Mouse (Mus musculus): ENCODE data around the gene Hdac4.

The Hdac4 gene

DNA sequence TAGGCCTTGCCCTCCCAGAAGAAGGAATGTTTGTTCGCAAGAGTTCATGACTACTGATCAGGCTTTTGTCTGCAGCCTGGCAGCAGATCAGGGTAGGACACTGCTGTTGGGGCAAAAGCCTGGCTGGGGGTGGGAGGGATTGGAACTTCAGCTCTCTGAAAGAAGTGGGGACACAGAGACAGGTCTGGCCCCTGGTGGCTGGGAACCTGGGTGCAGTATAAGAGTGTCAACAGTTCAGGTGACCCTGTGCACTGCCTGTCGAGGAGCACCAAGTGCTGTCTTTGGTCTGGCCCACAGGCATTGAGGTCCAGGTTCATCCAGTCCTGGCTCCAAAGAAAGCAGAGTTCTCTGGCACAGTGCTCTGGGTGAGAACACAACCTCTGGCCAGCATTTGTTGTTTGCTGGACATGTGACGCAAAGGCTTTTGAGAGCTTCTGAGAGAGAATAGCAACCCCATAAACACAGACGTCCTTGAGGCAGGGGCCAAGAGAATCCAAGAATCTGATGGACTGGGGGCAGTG lies 95.1 kb downstream of the Hdac4 start:
- DNase-seq (ENCODE audit: low read depth) = no peak

DNA sequence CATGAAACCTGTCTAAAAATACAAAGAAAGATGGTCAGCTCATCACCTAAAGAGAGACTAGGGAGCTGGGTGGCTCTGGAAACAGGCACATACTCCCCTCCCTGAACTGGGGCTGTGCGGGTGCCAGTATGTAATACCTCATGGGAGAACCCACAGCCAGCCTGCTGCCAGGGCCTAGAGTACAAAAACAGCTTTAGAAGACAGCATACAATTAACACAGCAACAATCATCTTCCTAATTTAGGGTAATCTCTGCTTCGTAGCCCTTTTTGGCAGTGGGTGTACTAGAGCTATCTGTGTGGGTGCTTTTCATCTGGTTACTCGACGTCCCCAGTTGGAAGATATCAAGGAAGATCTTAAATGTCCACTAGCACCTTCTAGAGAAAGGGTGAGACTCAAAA lies 95.5 kb downstream of the Hdac4 start:
- DNase-seq (ENCODE audit: low read depth) = no peak

DNA sequence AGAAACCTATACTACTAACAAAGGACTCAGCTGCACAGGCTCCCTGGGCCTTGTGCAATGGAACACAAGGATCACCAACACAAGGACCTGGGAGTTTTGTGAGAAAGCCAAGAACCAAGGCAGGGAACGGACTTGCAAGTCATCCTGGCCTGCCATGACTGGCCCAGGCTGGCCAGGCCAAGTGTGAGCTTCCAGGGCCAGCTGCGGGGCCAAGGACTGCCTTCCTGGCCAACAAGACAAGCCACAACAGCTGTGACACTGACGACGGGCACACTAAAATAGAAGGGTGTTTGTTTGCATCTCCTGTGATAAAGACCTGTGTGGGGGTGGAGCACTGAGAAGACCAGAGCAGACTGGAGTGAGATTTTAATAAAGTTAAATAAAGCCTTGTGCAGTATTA lies 96.0 kb downstream of the Hdac4 start:
- no peak for DNase-seq (ENCODE audit: low read depth)

DNA sequence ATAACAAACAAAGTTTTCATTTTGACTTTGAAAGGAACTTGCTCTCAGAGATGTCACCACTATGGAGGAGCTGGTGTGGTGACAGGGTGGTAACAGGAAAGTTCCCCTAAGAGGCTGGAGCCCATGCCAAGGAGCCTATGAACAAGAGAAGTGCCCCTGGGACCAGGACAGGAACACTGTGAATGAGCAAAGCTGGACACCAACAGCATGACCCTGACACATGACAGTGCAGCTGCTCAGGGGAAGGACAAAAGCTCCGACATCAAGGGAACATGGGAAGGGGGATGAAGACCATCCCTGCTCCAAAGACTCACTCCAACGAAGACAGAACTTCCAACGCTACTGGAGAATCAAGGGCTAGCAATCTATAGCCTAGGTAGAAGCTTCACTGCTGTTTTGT lies 97.0 kb downstream of the Hdac4 start:
- DNase-seq (ENCODE audit: low read depth) = no peak

DNA sequence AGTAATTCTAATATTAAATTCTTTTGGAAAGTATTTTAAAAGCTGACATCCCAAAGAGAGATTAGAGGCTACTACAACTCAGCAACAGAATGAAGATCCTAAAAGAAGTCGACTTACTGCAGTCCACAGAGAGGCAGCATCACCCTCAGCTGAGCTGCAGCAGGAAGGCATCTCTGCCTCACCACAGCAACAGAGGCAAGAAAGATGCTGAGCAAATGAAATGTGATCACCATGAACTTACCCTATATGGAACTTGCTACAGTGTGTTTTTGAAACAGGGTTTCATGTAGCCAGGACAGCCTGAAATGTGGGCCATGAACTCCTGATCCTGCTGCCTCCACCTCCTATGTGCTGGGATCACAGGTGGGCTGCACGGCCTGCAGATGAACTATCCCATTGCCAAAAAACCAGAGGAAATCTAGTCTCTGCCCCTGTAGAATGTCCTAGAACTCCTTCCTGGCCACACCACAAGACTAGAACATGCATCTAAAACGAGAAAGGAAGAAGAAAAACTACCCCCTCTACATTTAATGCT lies 98.4 kb downstream of the Hdac4 start:
- no peak for DNase-seq (ENCODE audit: low read depth)

DNA sequence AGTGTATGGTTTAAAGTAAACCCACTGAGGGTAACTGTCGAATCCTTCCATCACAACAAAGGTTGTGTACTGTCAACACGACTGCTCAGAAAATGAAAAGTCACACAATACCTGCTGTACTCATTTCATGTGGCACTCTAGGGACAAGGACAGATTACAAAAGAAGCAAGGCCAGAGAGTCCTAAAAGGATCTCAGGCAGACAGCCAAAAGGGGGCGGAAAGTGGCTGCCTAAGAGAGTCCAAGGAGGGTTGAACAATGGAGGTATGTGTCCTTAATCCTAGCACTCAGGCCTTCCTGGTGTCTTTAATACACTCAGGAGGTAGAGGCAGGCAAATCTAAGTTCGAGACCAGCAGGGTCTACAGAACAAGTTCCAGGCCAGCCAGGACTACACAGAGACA lies 103.2 kb downstream of the Hdac4 start:
- no peak for DNase-seq (ENCODE audit: low read depth)

DNA sequence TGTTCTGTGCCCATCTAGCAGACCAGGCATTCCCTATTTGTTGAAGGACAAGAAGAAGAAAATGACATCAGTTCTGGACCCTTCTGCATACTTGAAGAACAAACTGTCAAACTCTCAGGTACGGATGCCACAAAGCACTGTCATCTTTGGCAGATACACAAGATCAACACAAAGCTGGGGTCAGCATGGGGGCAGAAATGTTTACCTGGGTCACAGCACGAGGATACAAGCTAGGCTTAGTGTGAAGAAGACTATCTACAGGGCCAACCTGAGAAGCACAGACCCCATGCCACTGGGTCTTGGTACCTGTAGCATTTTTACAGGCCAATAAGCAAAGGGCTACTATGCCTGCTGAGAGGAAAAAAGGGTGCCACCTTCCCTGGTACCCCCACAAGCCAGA lies 107.7 kb downstream of the Hdac4 start:
- no peak for DNase-seq (ENCODE audit: low read depth)

DNA sequence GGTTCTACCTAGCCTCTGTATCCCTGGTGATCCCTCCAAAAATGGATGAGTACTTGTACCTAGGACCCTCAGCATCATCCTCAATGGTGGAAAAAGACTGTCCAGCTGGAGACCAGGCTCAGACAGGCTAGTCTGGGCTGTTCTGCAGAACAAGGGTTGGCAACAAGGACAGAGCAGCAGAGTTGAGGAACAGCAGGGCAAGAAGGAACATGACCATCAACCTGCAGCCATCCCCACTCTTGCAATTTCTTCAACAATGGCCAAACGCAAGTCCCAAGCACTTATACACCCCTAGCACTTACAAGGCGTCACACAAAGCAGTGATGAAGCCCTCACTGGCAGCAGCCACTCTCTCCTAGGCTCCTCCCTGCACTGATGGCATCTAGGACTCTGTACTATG lies 108.2 kb downstream of the Hdac4 start:
- no peak for DNase-seq (ENCODE audit: low read depth)

DNA sequence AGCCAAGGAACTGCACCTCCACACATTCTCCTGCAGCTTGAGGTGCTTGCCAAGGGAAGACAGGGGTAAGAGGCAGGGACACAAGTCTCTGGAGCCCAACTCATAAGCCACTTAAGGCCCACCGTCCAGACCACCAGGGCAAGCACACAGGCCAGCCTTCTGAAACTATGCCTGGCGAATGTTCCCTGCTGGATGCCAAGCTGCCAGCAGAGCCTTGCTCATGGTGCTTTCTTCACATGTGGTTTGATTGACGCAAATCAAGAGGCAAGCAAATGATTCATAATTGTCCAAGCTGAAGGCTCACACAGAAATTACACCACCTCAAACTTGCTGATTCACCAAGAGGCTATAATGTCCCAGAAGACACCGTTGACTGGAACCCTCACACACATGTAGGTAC lies 108.7 kb downstream of the Hdac4 start:
- DNase-seq (ENCODE audit: low read depth) = no peak

DNA sequence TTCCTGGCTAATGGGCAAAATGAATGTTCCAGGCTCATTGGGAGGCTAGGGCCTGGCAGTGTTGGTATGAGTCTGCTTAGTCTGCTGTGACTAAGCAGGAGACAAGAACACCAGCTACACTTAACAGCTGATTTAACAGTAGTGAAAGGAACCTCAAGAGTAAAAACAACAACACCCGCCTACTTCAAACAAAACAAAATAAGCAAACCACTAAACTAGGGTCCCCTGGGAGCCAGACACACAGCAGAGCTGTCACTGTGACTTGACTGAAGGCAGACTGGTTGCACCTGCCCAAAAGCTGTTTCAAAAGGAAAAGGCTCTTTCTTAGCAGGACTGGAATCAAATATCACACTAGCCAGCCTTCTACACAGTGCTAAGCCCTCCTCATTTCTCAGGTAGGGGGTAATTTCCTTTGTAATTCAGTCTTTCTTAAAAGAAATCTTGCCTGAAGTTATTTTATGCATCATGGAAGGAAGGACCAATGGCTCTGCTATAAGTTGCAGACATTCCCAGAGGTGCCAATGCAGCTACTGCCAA lies 109.2 kb downstream of the Hdac4 start:
- no peak for DNase-seq (ENCODE audit: low read depth)

DNA sequence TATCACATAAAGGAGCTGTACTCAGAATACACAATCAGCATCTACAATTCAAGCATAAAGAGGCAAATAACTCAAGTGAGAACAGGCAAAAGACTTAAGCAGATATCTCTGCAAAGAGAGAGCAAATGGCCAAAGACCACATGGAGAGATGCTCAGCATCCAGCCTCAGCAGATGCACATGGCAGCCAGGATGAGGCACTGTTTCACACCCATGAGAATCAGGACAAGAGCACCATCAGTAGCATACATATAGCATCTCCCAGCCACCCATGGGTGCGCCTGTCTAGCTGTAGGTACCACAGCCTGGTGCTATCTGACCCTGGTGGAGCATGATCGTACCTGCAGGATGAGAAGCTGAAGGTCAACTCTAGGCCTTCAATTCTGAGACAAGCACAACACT lies 110.8 kb downstream of the Hdac4 start:
- no peak for DNase-seq (ENCODE audit: low read depth)

DNA sequence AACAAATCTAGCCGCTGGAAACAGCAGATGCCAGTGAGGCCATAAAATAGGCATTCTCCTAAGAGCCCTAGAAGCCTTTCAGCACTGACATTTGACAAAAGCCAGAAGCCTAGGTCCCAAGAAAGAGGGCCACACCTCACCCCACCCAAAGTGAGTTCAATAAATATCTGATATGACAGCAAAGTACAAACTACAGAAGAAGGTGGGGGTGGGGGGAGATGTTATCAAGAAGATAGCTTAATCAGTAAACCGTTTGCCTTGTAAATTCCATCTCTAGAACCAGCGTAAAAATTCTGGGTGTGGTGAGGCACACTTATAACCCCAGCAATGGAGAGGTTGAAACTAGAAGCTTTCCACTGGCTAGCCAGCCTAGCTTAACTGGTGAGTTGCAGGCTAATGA lies 111.5 kb downstream of the Hdac4 start:
- DNase-seq (ENCODE audit: low read depth) = peak; percentile 16

DNA sequence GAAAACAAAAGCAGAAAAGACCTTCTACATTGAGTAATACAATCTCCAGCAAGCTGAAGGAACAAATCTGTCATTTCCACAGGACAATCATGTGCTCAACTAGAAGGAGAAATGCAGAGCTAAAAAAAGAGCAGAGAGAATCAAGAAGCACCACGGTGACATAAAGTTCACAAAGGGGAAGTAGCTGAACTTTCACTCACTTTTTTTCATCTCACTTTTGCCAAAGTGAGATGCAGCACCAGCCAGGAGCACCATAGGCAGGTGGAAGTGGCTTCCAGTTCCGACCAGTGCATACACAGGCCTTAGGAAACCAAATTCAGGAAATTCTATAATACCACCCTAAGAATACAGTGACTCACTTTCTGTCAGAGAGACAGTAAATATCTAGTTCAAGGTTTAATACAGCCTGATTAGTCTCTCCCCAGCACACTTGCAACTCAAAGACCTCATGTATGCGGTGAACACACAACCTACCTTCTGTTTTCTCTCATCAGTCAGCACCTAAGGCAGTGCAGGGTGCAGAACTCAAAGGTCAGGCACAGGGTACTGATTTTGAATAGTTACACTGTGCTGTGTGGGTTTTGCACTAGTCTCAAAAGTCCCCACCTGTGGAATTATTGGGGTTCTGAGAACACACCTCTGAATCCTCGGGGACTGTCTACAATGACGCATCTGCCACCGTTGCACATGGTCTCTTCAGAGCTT lies 112.5 kb downstream of the Hdac4 start:
- no peak for DNase-seq (ENCODE audit: low read depth)

DNA sequence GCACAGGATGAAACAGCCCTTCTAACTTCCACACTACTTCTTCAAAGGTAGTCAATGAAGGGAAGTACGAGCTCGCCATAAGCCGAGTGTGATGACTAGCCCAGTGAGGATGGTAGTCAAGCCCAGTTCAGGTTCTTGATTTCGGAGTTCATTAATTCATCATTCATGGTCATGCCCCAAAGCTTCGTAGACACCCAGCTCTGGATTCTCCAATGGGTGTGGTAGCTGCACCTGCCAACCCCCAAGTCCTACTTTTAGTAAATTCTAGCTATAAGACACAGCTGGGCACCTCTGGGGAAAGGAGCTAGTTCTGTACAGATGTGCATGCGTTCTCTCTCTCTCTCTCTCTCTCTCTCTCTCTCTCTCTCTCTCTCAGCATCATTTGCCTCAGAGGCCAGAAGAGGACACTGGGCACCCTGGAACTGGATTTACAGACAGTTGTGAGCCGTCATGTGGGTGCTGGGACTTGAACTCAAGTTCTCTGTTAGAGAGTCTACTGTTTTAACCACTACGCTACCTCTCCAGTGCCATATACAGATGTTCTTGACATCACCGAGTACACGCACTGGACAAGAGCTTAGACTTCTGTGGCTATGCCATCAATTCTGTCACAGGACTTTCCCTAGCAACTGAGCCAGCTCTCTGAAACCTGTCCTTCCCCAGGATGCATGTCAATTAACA lies 113.2 kb downstream of the Hdac4 start:
- DNase-seq (ENCODE audit: low read depth) = no peak

DNA sequence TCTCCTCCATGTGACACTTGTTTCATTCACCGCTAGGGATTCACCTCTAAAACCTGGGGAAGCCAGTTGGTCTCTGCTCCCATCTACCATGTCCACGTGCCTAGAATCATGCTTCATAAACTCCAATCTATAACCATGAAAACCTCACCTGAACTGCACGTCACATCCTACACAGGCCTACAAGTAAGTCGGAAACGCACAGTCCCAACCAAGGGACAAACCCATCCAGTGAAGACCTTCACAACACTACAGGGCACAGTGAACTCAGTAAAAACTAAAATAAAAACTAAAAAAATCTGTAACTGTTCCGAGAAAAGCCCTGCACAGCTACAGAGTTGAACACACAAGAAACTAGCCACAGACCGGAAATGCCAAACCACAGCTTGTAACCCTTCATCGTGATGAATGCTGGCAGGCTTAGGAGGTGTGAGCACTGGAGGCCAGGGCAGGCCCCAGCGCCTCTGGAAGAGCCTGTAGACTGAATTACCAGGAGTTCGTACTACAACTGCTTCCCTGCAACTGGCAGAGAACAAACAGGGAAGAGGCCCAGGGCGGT lies 115.4 kb downstream of the Hdac4 start:
- no peak for DNase-seq (ENCODE audit: low read depth)

DNA sequence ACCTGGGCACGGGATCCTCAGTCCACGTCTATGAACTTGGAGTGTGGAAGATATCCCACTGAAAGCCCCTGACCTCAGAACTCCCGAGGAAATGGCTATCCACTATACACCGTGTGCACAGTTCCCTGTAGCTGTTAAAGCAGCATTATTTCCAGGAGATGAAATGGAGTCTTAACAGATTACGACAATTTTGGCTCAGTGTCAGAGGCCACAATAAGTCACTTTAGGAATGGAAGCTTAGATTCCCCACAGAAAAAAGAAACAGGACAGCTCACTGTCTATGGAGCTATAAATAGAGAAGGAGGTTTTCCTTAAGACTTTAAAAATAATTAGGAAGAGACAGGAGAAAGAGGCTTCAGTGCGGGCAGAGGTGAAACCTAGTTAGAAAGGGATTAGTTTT lies 120.2 kb downstream of the Hdac4 start:
- DNase-seq (ENCODE audit: low read depth) = no peak

DNA sequence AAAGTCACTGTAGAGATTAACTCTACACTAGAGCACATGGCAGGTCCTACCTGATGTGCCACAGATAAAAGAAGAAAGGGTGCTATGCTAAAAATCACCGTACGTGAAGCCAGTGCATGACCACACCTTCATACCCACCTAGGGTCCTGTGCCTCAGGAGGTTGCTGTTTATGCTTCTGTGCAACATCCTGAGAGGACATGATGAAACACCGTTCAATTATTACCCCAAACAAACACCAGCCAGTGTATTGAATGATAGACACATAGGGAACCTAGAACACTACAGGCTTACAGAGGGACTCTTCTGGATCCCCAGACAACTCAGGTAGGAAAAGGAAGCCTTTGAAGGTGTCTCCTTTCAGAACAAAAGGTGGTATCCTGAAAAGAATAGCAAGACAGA lies 120.8 kb downstream of the Hdac4 start:
- DNase-seq (ENCODE audit: low read depth) = no peak

DNA sequence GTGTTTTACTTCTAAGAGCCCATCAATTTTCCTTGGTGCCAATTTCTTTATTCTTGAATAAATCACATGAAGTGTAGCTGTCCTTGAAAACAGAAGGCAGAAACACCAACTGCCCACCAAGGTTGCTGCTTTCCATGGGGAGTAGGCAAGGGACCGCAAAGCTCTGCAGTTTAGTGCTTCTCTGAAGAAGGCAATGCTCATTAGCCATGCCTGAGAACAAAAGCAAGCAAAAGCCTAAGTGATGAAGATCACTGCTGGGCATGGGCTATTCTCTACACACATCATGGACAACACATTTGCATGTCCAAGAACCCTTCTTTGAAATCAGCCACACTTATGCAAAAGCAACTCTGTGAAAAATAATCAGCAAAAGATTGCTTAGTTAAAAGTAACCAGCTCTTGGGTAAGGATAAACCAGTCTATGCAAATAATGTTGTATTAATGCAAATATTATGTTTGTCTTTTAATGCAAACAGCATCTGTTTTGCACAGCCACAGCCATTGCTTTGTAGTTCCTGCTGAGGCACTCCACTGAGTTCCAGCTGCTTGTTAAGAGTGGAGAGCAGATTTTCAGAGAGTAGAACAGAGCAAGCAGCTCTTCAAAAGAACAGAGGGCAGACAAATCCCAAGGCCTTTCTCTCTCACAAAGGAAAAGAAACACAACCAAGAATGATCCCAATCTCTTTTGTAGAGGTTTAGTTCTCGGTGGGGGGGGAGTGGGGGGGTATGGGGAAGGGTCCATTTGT lies 125.4 kb downstream of the Hdac4 start:
- DNase-seq (ENCODE audit: low read depth) = no peak

DNA sequence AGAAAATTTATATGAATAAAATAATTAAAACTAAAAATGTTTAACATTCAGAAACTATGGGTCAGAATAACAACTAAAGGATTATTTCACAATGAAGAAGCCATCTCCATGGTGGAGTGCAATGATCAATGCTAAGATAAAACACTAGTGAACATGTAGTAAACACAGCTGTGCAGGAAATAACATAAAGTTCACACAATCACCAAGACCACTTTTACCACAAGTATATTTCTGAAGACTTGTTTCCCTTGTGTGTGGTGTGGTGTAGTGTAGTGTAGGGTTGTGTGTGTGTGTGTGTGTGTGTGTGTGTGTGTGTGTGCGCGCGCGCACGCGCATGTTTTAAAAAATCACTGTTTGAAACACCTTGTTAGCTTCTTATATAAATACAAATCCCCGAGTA lies 126.0 kb downstream of the Hdac4 start:
- DNase-seq (ENCODE audit: low read depth) = no peak

DNA sequence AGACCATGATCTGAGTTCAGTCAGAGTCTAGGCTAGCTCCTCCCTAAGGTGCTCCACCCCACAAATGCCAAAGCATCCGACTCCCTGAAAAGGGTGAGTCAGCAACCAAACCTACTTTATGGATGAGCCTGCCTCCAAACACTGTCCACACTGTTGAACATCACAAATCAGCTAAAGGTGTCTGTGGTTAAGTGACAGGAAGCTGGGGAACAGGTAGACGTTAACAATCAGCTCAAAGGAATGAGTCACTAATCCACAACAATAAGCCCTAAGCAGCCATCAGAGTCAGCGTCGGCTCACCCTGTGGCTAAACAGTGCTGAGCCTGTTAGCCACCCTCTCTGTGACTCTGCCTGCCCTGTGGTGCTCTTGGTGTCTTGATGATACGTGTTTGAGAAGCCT lies 131.2 kb downstream of the Hdac4 start:
- no peak for DNase-seq (ENCODE audit: low read depth)

DNA sequence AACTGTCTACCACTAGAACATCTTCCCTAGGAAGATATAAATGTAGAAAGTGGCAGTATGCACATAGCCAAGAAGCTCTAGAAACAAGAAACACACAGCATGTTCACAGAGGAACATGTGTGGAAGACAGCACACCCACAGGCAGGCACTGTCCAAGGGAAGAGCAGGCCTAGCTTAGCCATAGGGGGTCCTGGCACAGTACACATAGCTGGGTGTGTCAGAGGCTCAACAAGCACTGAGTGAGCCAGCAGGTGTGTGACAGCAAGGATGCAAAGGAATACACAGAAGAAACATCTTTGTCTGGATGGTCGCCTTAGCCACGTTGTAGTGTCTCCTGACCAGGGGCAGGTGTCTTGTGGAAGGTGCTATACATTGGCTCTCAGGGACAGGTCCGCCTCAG lies 132.2 kb downstream of the Hdac4 start:
- DNase-seq (ENCODE audit: low read depth) = no peak
